In the genomic region with DNA sequence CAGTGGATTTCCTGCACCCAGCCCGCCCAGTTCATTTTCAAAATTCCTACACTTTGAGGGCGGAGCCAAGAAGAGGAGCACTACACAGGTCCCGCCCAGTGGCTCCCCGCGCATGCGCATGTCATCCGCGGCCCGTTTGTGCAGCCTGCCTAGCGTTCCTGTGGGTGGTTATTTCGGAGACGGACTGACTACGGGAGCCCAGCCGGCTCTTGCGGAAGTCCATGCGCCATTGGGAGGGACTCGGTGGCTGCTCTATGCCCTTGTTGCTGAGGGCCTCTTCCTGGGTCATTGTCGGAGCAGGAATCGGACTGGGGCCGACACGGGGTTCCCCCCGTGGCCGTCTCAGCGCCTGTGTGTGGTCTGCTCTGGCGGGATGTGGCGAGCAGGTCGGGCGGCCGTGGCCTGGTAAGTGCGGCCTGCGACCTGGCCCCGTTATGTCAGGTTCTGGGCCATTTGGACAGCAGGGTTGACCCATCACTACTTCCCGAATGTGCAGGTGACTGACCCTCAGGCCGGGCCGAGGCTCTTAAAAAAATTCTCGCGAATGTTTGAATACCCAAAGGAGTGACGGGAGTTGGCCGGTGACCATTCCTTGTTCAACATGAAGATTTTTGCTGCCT, we compare ENCODE assay signal across 8 mouse cellular contexts. TPM values are rescaled to one million over a fixed set of nuclear protein-coding genes. Genes with fewer than 3 reads are reported as not detected.
A peak's percentile ranks its signal among the peaks of the same experiment; 100 is the strongest.
DNase-seq lines count a peak whose midpoint lies in the region; ATAC-seq lines count a peak whose summit lies in the region.

A gene (plus strand): TSS at position 168 of the 620 bp plus-strand sequence.

- H3K9ac ChIP-seq in kidney, embryonic 15.5 days, result peak within 1 kb of the TSS; percentile 97

- H3K27ac ChIP-seq in heart, embryonic 10.5 days, result peak within 1 kb of the TSS; percentile 96
- H3K27ac ChIP-seq in kidney, embryonic 15.5 days, result 0 out of 2 replicates have a peak within 1 kb of the TSS, but pooled peaks have one; percentile 51

- H3K36me3 ChIP-seq in heart, embryonic 10.5 days, result no peaks in the 10 kb centered on the region
- H3K36me3 ChIP-seq in kidney, embryonic 15.5 days, result no peaks in the 10 kb centered on the region

- H3K4me2 ChIP-seq in kidney, embryonic 15.5 days, result peak within 1 kb of the TSS; percentile 80

- no peaks in the 10 kb centered on the region for H3K9me3 ChIP-seq in heart, embryonic 10.5 days
- H3K9me3 ChIP-seq in kidney, embryonic 15.5 days (replicated peaks), result no peaks in the 10 kb centered on the region

- under 1% methylated on average over 39 of the region's 39 CpGs for WGBS in heart, embryonic 10.5 days
- under 1% methylated on average over 39 of the region's 39 CpGs for WGBS in kidney, embryonic 15.5 days

- peak; percentile 99 for ATAC-seq in erythroblast, adult 5-6 weeks (replicated peaks; ENCODE audit: low FRiP score, poor library complexity, severe bottlenecking)
- ATAC-seq in kidney, embryonic 15.5 days (replicated peaks; ENCODE audit: low FRiP score), result peak; percentile 99
- peak; percentile 100 for ATAC-seq in monocyte, adult 5-6 weeks (replicated peaks; ENCODE audit: insufficient number of reproducible peaks, low FRiP score, low TSS enrichment, poor library complexity, severe bottlenecking)

- H3K4me1 ChIP-seq in heart, embryonic 10.5 days, result peaks cover 7% of the 10 kb centered on the region
- H3K4me1 ChIP-seq in kidney, embryonic 15.5 days, result peaks cover 12% of the 10 kb centered on the region

- H3K4me3 ChIP-seq in heart, embryonic 10.5 days, result peak within 1 kb of the TSS; percentile 92
- H3K4me3 ChIP-seq in kidney, embryonic 15.5 days (replicated peaks), result peak within 1 kb of the TSS; percentile 97

- H3K27me3 ChIP-seq in heart, embryonic 10.5 days (ENCODE audit: insufficient read depth, poor library complexity, severe bottlenecking), result no peaks in the 10 kb centered on the region
- H3K27me3 ChIP-seq in kidney, embryonic 15.5 days, result 0 out of 2 replicates have a peak, but pooled peaks cover 9% of the 10 kb centered on the region

- peak; percentile 98 to 99 for DNase-seq in B cell, adult 2 months
- DNase-seq in brain, adult 2 months (ENCODE audit: low read depth, low spot score), result peak; percentile 97
- peak; percentile 99 for DNase-seq in heart, embryonic 10.5 days (ENCODE audit: low spot score)
- DNase-seq in liver, result peak; percentile 98
- peak; percentile 96 to 99 for DNase-seq in spleen, postnatal 4 days (ENCODE audit: low spot score in 2 of 2)

RNA-seq across cellular contexts. Expression of the gene that starts here (rescaled TPM):
- 6.3 and 14.2 TPM in 2 replicates for total RNA-seq in erythroblast, adult 5-6 weeks (2015; ENCODE audit: low replicate concordance)
- total RNA-seq in erythroblast, adult 5-6 weeks (2017; ENCODE audit: low replicate concordance), result 16.9 and 23.9 TPM in 2 replicates
- polyA plus RNA-seq in heart, embryonic 10.5 days (2016; fragmentation: Nextera tagmentation; extraction: Ambion mirVana), result 41.5 and 50.9 TPM in 2 replicates
- 32.8 and 33.5 TPM in 2 replicates for polyA plus RNA-seq in kidney, embryonic 15.5 days (2015; fragmentation: Nextera tagmentation; extraction: Ambion mirVana)
- 53.4 to 71.9 TPM (median 57.4 TPM) in 3 replicates for total RNA-seq in monocyte, adult 5-6 weeks (2017)

Comparison
In these comparisons a context has a peak if more than half of its experiments do, and no peak if none do; other contexts are left out.
1. Peak in every context shown above with its lines: DNase-seq, ATAC-seq, H3K4me3 ChIP-seq and H3K27ac ChIP-seq.